Mouse (Mus musculus) kidney, embryonic 16.5 days (tissue): Measurements from ENCODE around the gene Slc8a1. TPM values are rescaled to one million over a fixed set of nuclear protein-coding genes. Genes with fewer than 3 reads are reported as not detected.

Experiments
- ATAC-seq: fragments of 200-750 bp; cut with Nextera tagmentation; 2 replicates; pipeline ENCODE4 v1.8.0; 2017; ENCODE audit warnings: moderate TSS enrichment; ENCODE audit not compliant: low FRiP score, low TSS enrichment
- H3K27ac ChIP-seq: fragments of 300-500 bp; sonication (generic); 2 replicates; pipeline ENCODE4 v1.5.1; 2014; ENCODE audit warnings: low read length
- H3K27me3 ChIP-seq: fragments of 300-500 bp; sonication (generic); 2 replicates; pipeline ENCODE4 v1.6.1; 2014; ENCODE audit warnings: low read length, control low read depth, mixed read lengths; ENCODE audit not compliant: insufficient read depth
- H3K36me3 ChIP-seq: fragments of 300-500 bp; sonication (generic); 2 replicates; pipeline ENCODE4 v1.6.1; 2014; ENCODE audit warnings: low read length, control low read depth, mixed read lengths; ENCODE audit not compliant: insufficient read depth
- H3K4me1 ChIP-seq: fragments of 300-500 bp; sonication (generic); 2 replicates; pipeline ENCODE4 v1.6.1; 2014; ENCODE audit warnings: low read length, control low read depth, mixed read lengths; ENCODE audit not compliant: insufficient read depth
- H3K4me2 ChIP-seq: fragments of 300-500 bp; sonication (generic); replicated peaks from 2 replicates; pipeline ENCODE4 v1.6.1; 2014; ENCODE audit warnings: low read depth, low read length
- H3K4me3 ChIP-seq: fragments of 300-500 bp; sonication (generic); 2 replicates; pipeline ENCODE4 v1.5.1; 2014; ENCODE audit warnings: mild to moderate bottlenecking, low read length
- H3K9ac ChIP-seq: fragments of 300-500 bp; sonication (generic); replicated peaks from 2 replicates; pipeline ENCODE4 v1.6.1; 2014; ENCODE audit warnings: low read length
- H3K9me3 ChIP-seq: fragments of 300-500 bp; sonication (generic); 2 replicates; pipeline ENCODE4 v1.6.1; 2016; ENCODE audit warnings: low read length, control low read depth
- WGBS: fragments of 180-500 bp; shearing (Covaris S2); extraction: QIAGEN DNeasy Blood & Tissue Kit; methylation state at CpG from one replicate; pipeline ENCODE4 v1.1.7; 2014; 5-methylcytosine and 5-hydroxymethylcytosine counted together
- polyA plus RNA-seq: library from polyadenylated mRNA; unstranded; fragments of >200 nt; fragmentation: Nextera tagmentation; extraction: Ambion mirVana; gene quantifications from 2 replicates; pipeline ENCODE4 v1.2.1, GENCODE M21; 2015

Slc8a1 gene
- polyA plus RNA-seq, 1 experiment from 2014 or later, result 12.8 TPM

GRCm38 (mm10) chr17:81551856-81552635 lies 186.1 kb downstream of the Slc8a1 start:
- no peak for ATAC-seq
- H3K36me3 ChIP-seq, result no peaks in the 10 kb centered on the region
- no peak overlapping the region for H3K4me2 ChIP-seq
- H3K27ac ChIP-seq, result no peak overlapping the region; the same call in 1 of the 2 replicates
- no peaks in the 10 kb centered on the region for H3K9me3 ChIP-seq
- H3K27me3 ChIP-seq, result no peaks in the 10 kb centered on the region
- no peak overlapping the region for H3K9ac ChIP-seq
- peaks cover 8% of the 10 kb centered on the region for H3K4me1 ChIP-seq
- 50% methylated on average over 6 of the region's 6 CpGs for WGBS
- no peak overlapping the region for H3K4me3 ChIP-seq

- H3K9me3 ChIP-seq, result no peaks in the 10 kb centered on the region
- H3K4me3 ChIP-seq, result no peak overlapping the region
- no peak overlapping the region for H3K9ac ChIP-seq
- ATAC-seq, result no peak
- 89% methylated on average over 3 of the region's 3 CpGs for WGBS
- H3K27me3 ChIP-seq, result no peaks in the 10 kb centered on the region
- no peaks in the 10 kb centered on the region for H3K36me3 ChIP-seq
- H3K27ac ChIP-seq, result no peak overlapping the region
- H3K4me2 ChIP-seq, result no peak overlapping the region
- H3K4me1 ChIP-seq, result peaks cover 19% of the 10 kb centered on the region
These were observed 187.3 kb downstream of the Slc8a1 start for GRCm38 (mm10) chr17:81550864-81551263.

- Histone ChIP-seq H3K27me3 (no peaks in the 10 kb centered on the region), H3K36me3 (no peaks in the 10 kb centered on the region), H3K9ac (no peak overlapping the region), H3K9me3 (no peaks in the 10 kb centered on the region), H3K4me2 (no peak overlapping the region), H3K4me3 (no peak overlapping the region), H3K4me1 (peaks cover 21% of the 10 kb centered on the region), H3K27ac (no peak overlapping the region)
- 33% methylated on average over 4 of the region's 4 CpGs for WGBS
- ATAC-seq, result no peak
These were observed 190.2 kb downstream of the Slc8a1 start for GRCm38 (mm10) chr17:81548016-81548415.

- H3K9ac ChIP-seq, result no peak overlapping the region
- 55% methylated on average over 6 of the region's 6 CpGs for WGBS
- no peaks in the 10 kb centered on the region for H3K9me3 ChIP-seq
- peak overlapping the region; percentile 44; the same call in 1 of the 2 replicates for H3K27ac ChIP-seq
- H3K36me3 ChIP-seq, result no peaks in the 10 kb centered on the region
- H3K4me2 ChIP-seq, result no peak overlapping the region
- peaks cover 17% of the 10 kb centered on the region; the same call in 1 of the 2 replicates for H3K4me1 ChIP-seq
- H3K4me3 ChIP-seq, result no peak overlapping the region
- H3K27me3 ChIP-seq, result no peaks in the 10 kb centered on the region
- peak; percentile 76; the same call in 1 of the 2 replicates for ATAC-seq
These were observed 191.7 kb downstream of the Slc8a1 start for GRCm38 (mm10) chr17:81546525-81546924.

- no peak overlapping the region for H3K27ac ChIP-seq
These were observed 192.2 kb downstream of the Slc8a1 start for GRCm38 (mm10) chr17:81546012-81546411.

GRCm38 (mm10) chr17:81544926-81545325 lies 193.3 kb downstream of the Slc8a1 start:
- H3K9ac ChIP-seq, result no peak overlapping the region
- no peaks in the 10 kb centered on the region for H3K36me3 ChIP-seq
- H3K4me1 ChIP-seq, result peaks cover 17% of the 10 kb centered on the region; the same call in 1 of the 2 replicates
- H3K4me2 ChIP-seq, result no peak overlapping the region
- H3K27ac ChIP-seq, result no peak overlapping the region
- H3K27me3 ChIP-seq, result no peaks in the 10 kb centered on the region
- ATAC-seq, result no peak
- no peaks in the 10 kb centered on the region for H3K9me3 ChIP-seq
- no peak overlapping the region for H3K4me3 ChIP-seq
- WGBS, result 75% methylated on average over 3 of the region's 3 CpGs

More at GRCm38 (mm10) chr17:81546012-81546411, 192.2 kb downstream of the Slc8a1 start:
- Histone ChIP-seq H3K36me3 (no peaks in the 10 kb centered on the region), H3K27me3 (no peaks in the 10 kb centered on the region), H3K9me3 (no peaks in the 10 kb centered on the region), H3K4me2 (no peak overlapping the region), H3K4me1 (peaks cover 17% of the 10 kb centered on the region; the same call in 1 of the 2 replicates), H3K4me3 (no peak overlapping the region), H3K9ac (no peak overlapping the region)
- WGBS, result 50% methylated on average over 5 of the region's 5 CpGs
- peak; percentile 73; the same call in 1 of the 2 replicates for ATAC-seq

- H3K9ac ChIP-seq, result no peak overlapping the region
- no peak overlapping the region for H3K27ac ChIP-seq
- H3K9me3 ChIP-seq, result no peaks in the 10 kb centered on the region
- no peak overlapping the region for H3K4me2 ChIP-seq
- no peak for ATAC-seq
- H3K4me1 ChIP-seq, result peaks cover 17% of the 10 kb centered on the region; the same call in 1 of the 2 replicates
- no peaks in the 10 kb centered on the region for H3K36me3 ChIP-seq
- no peaks in the 10 kb centered on the region for H3K27me3 ChIP-seq
- H3K4me3 ChIP-seq, result no peak overlapping the region
- WGBS, result 80% methylated on average over 12 of the region's 12 CpGs
These were observed 195.6 kb downstream of the Slc8a1 start for GRCm38 (mm10) chr17:81542313-81543185.

GRCm38 (mm10) chr17:81538163-81539160 lies 199.7 kb downstream of the Slc8a1 start:
- Histone ChIP-seq H3K9me3 (no peaks in the 10 kb centered on the region), H3K27ac (no peak overlapping the region), H3K9ac (no peak overlapping the region), H3K4me2 (no peak overlapping the region), H3K27me3 (no peaks in the 10 kb centered on the region), H3K36me3 (no peaks in the 10 kb centered on the region), H3K4me1 (0 out of 2 replicates have a peak, but pooled peaks cover 3% of the 10 kb centered on the region), H3K4me3 (no peak overlapping the region)
- WGBS, result 62% methylated on average over 9 of the region's 9 CpGs
- no peak for ATAC-seq

- Histone ChIP-seq H3K9me3 (no peaks in the 10 kb centered on the region), H3K36me3 (no peaks in the 10 kb centered on the region), H3K9ac (no peak overlapping the region), H3K27ac (no peak overlapping the region), H3K27me3 (no peaks in the 10 kb centered on the region), H3K4me3 (no peak overlapping the region), H3K4me1 (no peaks in the 10 kb centered on the region), H3K4me2 (no peak overlapping the region)
- ATAC-seq, result no peak
- 83% methylated on average over 3 of the region's 3 CpGs for WGBS
These were observed 202.1 kb downstream of the Slc8a1 start for GRCm38 (mm10) chr17:81536093-81536492.
